Mouse (Mus musculus) liver, embryonic 14.5 days (tissue): Measurements from ENCODE around the gene Dmxl2.

Experiments
- CTCF ChIP-seq: IDR thresholded peaks from 2 replicates; pipeline ENCODE4 v1.5.1; 2016; ENCODE audit warnings: antibody characterized with exemption, low read depth, control low read depth
- EP300 ChIP-seq: IDR thresholded peaks from 2 replicates; pipeline ENCODE4 v1.6.1; 2016; ENCODE audit warnings: antibody characterized with exemption, low read depth

GRCm38 (mm10) chr9:54490431-54490830 lies 11.0 kb downstream of the Dmxl2 start:
- TF ChIP-seq CTCF = no peak
- TF ChIP-seq EP300 = no peak
